Mouse (Mus musculus) layer of hippocampus, adult 18-20 months (tissue): ENCODE results near the gene Man2a1. TPM values are rescaled to one million over a fixed set of nuclear protein-coding genes. Genes with fewer than 3 reads are reported as not detected.
A peak's percentile ranks its signal among the peaks of the same experiment; 100 is the strongest.

ENCODE experiments used
- DNase-seq, 2 experiments: peaks; one replicate each; pipeline ENCODE4 v3.0.0; 2022; ENCODE audit warnings: low spot score in 2 of 2
- total RNA-seq, 2 experiments: library from RNA; stranded (reverse); gene quantifications; 2 replicates each; pipeline ENCODE4 v1.2.3; 2021

Man2a1 gene
- total RNA-seq, 2 experiments from 2014 or later: 15.9 to 16.5 TPM

GRCm38 (mm10) chr17:64624439-64624838 lies 23.9 kb downstream of the Man2a1 start:
- no peak for DNase-seq

GRCm38 (mm10) chr17:64628796-64629195 lies 28.3 kb downstream of the Man2a1 start:
- DNase-seq: no peak

GRCm38 (mm10) chr17:64629486-64629885 lies 28.9 kb downstream of the Man2a1 start:
- no peak for DNase-seq

GRCm38 (mm10) chr17:64630506-64630905 lies 30.0 kb downstream of the Man2a1 start:
- DNase-seq: no peak

- no peak for DNase-seq
These were observed 37.5 kb downstream of the Man2a1 start for GRCm38 (mm10) chr17:64637868-64638537.

GRCm38 (mm10) chr17:64641376-64641775 lies 40.8 kb downstream of the Man2a1 start:
- DNase-seq: no peak

GRCm38 (mm10) chr17:64643644-64644043 lies 43.1 kb downstream of the Man2a1 start:
- no peak for DNase-seq

GRCm38 (mm10) chr17:64644888-64645605 lies 44.5 kb downstream of the Man2a1 start:
- no peak for DNase-seq

GRCm38 (mm10) chr17:64647396-64647795 lies 46.9 kb downstream of the Man2a1 start:
- no peak for DNase-seq

- no peak for DNase-seq
These were observed 50.2 kb downstream of the Man2a1 start for GRCm38 (mm10) chr17:64650702-64651101.

- DNase-seq: no peak
These were observed 53.1 kb downstream of the Man2a1 start for GRCm38 (mm10) chr17:64653621-64654020.

- no peak for DNase-seq
These were observed 59.1 kb downstream of the Man2a1 start for GRCm38 (mm10) chr17:64659682-64660081.

- DNase-seq: peak in 1 of 2 experiments; percentile 32
These were observed 66.0 kb downstream of the Man2a1 start for GRCm38 (mm10) chr17:64666518-64666917.

- DNase-seq: no peak
These were observed 68.0 kb downstream of the Man2a1 start for GRCm38 (mm10) chr17:64668504-64668903.

GRCm38 (mm10) chr17:64674401-64674800 lies 73.9 kb downstream of the Man2a1 start:
- no peak for DNase-seq

GRCm38 (mm10) chr17:64674980-64675379 lies 74.4 kb downstream of the Man2a1 start:
- DNase-seq: no peak

GRCm38 (mm10) chr17:64676735-64677469 lies 76.4 kb downstream of the Man2a1 start:
- DNase-seq: peak; percentile 47 to 60

GRCm38 (mm10) chr17:64681461-64681860 lies 80.9 kb downstream of the Man2a1 start:
- DNase-seq: no peak

- no peak for DNase-seq
These were observed 81.4 kb downstream of the Man2a1 start for GRCm38 (mm10) chr17:64681927-64682326.

- no peak for DNase-seq
These were observed 83.6 kb downstream of the Man2a1 start for GRCm38 (mm10) chr17:64684088-64684487.

GRCm38 (mm10) chr17:64685216-64685903 lies 84.8 kb downstream of the Man2a1 start:
- DNase-seq: no peak
